Mouse (Mus musculus): ENCODE data around the gene Rbfox2.

The Rbfox2 gene

DNA sequence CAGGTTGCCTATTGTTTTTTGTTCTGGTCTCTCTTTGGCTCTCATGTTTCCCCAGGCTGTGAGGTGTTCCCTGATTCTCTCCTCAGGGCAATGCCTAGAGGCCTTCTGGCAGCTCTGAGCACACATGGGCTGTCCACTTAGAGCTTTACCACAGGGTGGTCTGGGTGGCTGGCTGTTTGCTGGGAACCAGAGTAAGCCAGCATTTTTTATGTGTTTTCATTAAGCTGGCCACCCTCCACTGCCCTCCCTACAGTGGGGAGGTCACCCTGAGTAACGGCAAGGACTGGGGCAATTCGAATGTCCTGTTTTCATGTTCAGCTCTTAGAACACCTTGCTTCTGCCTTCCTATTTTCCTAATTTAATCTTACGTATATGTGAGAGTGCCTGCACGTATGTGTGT, 24.6 kb upstream of the Rbfox2 start:
- no peak for DNase-seq (ENCODE audit: low spot score in 2 of 2)

DNA sequence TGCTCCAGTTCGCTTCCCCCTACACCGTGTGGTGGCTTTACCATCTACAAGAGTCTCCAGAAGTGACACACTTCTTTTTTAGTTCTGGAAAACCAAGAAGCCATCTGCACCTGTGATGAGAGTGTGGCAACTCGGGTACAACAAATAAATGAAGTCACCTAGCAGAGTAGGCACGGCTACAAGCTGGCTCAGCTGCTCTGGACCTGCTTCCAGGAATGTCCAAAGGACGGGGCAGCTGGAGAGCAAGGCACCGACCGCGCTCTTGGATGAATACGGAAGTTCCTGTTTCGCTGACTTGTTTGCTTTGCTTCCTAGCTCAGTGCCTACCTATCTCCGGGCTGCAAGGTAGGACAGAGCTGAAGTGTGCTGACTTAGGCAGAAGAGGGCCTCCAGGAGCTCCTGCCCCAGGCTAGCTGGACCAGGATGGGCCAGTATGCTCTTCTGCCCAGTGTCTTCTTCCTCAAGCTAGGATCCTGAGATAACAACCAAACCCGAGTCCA, 22.9 kb upstream of the Rbfox2 start:
- DNase-seq (ENCODE audit: low spot score in 2 of 2): no peak

DNA sequence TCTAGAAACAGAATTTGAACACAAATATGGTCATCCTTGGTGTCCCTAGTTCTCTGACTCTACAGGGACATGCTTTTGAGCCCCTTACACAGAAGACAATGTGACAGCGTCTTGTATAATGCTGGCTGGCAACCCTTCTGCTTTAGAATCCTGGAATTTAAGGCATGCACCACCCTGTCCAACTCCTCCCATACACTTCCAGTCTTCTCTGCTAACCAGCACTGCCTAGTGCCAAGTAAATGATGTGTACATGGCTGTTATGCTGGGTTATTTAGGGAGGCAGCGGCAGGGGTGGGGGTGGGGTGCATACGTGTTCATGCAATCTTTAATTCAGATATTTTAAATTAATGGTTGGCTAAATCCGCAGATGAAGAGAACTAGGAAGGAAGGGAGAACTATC, 19.6 kb upstream of the Rbfox2 start:
- no peak for DNase-seq (ENCODE audit: low spot score in 2 of 2)

DNA sequence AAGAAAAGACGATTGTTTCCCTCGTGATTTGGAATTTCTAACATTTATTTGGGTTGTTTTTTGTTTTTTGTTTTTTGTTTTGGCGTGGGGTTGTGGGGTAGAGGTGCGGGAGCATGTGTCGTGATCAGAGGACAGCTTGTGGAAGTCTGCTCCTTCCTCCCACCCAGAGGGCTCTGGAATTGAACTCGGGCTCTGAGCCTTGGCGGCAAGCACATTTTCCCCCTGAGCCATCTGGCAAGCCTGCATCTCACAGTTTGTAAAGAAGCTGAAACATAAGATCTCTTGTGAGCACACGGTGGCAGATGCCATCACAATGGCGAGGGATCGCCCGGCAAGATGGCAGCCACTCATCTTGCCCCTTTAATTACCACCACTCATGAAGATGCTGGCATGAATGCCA, 17.6 kb upstream of the Rbfox2 start:
- no peak for DNase-seq (ENCODE audit: low spot score in 2 of 2)

DNA sequence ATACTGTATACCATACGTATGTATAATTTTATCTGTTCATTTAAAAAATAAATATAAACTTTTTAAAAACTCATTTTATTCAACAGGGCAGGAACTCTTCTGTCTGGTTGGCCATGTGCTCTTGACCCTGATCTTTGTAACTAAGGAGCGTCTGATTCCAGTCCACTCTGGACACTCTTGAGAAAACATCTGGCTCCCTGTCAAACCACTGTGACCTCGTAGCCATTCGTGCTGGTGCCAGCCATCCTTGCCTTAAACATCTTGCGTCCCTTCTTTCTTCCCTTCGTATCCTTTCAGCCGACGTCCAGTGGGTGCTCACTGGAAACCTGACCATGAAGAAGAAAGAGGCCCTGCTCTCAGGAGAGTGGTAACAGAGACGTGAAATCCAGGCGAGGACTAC, 16.4 kb upstream of the Rbfox2 start:
- DNase-seq (ENCODE audit: low spot score in 2 of 2): no peak

DNA sequence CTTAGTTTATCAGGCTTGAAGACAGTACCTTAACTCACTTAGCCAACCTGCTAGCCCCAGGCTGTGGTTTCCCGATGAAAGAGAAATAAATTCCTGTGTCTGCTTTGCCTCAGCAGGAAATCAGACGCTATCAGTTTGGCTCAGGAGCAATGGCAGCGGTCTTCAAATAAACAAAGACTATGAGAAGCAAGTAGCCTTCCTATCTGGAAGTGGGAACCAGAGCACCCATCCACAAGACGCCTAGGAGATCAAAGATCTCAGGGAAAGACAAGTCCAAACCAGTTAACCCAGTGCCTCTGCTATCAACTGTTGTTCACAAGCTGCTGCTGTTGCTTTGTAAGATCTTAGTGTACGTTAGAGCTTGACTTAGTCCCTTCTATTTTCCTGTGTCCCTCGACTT, 6.9 kb upstream of the Rbfox2 start:
- no peak for DNase-seq (ENCODE audit: low spot score in 2 of 2)

DNA sequence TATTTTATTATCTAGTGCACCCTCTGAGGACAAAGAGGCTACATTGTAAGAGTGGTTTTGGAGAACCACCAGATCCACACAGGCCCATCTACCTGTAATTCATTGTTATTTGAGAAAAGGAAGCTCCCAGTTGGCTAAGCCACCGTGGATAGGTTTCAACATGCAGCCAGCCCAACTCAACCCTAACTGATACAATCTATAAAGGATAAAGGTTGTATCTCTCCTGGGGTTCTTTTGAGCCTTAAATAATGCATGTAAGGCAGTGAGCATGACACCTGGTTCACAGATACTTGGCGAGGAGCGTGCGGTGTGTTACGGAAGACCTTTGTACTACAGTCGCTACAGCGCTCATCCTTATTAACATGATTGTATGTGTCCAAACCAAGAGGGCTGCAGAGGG, 6.0 kb upstream of the Rbfox2 start:
- DNase-seq (ENCODE audit: low spot score in 2 of 2): no peak

DNA sequence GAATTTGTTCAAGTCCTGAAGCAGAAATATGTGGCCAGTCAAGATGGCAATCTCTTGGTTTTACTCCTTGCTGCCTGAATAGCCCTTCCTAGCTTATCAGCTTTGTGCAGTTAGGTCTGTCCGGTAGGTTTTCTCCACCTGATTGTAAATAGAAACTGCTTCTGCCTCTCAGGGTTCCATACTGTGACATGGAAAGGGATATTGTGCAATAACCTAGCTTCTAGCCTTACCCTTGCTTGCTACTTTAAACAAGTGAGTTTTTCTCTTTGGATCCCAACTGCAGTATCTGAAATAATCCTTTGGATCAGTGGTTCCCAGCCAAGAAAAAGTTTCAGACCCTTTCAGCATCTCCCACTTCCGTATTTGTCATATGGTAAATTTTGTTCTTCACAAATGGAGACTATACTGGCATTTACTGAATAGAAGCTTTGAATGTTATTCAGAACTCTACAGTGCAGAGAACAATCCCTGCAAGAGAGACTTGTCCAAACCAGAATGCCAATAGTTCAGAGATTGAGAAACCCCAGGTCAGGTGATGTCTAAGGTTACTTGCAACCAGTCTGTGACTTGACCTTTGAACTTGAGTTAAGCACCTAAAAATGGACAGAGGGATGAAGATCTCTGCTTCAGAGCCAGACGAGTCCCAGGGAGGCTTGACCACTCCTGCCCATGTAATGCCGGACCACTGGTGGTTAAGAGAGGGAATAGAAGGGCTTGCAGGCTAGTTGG, 1.1 kb upstream of the Rbfox2 start:
- no peak for DNase-seq (ENCODE audit: low spot score in 2 of 2)

DNA sequence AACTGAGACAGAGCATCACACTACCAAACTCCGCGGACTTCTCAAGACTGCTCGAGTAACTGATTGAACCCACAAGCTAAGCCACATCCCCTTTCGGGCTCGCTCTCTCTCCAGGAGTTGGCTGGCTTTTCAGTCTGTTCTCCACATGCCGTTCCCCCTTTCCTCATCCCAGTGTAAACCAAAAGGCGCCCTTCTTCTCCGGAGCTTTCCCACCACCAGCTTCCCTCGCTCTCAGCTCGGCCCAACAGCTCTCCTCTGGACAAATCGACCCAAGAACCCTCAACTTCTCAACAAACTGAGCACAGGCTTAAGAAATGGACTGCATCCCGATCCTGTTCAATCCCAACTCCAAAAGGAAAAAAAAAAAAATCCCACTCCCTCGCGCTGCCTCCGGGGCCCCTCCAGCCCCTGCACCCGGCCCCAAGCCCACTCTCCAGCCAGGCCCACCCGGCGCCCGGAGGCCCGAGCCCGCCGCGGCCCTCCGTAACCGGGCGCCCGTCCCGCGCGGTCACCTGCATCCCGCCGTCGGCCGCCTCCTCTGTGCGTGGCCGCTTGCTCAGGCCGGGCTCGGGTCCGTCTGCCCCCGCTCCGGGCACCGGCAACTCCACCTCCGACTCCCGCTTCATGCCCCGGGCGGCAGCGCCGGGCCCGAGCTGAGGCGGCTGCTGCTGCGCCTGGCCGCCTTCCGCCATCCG, 805 bp downstream of the Rbfox2 start:
- no peak for DNase-seq (ENCODE audit: low spot score in 2 of 2)

DNA sequence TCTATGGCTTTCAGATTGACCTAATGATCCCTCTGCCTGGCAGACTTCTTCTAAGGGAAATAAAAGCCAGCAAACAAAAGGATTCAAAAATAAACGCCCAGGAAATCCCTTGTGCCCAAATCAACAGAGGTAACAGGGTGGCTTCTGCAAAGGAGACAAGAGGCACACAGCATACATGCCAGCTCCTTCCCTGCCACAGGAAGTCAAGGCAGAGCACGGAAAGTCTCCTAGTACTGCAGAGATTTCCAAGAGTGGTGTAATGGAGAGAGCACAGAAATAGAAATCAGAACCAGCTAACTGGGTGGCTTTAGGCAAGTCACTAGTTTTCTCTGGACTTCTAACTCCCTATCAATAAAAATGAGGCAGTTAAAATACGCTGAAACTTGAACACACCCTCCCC, 1.8 kb downstream of the Rbfox2 start:
- no peak for DNase-seq (ENCODE audit: low spot score in 2 of 2)

DNA sequence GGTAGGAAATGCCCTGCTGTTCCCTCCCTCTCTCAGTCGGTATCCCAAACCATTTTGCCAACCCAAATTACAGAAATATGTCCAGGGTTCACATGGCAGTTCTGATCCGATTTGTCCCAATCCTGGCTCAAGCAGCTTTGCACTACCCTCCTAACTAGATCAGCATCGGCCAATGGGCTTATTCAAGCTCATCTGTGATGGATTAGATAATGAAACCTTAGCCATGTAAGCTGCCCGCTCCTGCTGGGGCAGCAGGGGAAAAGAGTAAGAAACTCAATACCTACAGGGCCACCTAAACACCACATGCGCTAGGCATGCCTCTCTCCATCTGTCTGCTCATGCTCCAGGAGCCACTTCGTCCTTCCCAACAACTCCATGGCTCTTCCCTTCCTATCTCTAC, 5.7 kb downstream of the Rbfox2 start:
- DNase-seq (ENCODE audit: low spot score in 2 of 2): no peak

DNA sequence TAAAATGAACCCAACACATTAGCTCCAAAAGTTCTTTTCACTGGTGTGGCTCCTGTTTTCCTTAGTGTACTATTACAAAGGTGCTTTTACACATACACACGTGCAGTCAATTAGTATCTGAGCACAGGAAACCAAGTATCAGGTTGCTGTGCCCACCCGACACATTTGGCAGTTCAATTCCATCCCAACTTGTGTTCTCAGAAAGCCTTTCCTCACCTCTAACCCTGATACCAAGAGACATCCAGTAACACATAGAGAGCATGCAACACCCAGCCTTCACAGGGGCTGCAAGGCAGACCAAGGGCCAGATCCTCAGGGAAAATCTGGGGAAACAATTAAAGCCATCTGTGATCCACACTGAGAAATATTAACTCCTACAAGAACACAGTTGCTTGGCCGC, 8.2 kb downstream of the Rbfox2 start:
- DNase-seq (ENCODE audit: low spot score in 2 of 2): no peak

DNA sequence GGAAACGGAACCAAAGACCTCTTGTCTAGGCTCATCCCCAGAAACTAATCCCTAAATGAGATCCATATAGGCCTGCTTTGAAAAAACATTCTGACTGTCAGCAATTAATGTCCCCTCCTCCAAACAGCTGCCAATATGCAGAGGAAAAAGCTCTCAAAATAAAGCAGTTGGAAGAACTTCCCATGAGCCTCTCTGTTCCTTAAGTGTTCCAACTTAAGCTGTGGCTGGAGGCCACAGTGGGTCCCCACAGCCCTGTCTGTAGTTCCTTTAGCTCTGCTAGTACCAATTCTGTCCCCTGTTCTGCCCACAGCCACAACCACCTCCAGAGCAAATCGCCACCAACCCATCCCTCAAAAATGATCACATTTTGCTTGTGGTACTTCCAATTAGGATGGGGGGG, 10.2 kb downstream of the Rbfox2 start:
- no peak for DNase-seq (ENCODE audit: low spot score in 2 of 2)

DNA sequence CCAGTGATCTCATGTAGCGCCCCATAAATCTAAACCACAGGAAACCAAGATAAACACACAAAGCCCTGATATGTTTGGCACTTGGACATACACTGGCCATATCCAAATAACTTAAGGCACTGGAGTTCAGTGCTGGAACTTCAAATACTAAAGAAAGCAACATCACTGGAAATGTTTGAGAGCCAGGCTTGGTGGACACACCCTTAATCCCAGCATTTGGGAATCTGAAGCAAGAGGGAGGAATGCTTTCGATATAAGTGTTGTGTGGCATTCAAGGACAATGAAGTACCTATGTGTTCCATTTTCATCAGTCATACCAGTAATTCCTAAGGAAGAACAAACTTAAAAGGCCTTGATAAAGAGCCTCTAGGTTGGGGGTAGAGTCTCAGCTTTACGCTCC, 13.3 kb downstream of the Rbfox2 start:
- no peak for DNase-seq (ENCODE audit: low spot score in 2 of 2)

DNA sequence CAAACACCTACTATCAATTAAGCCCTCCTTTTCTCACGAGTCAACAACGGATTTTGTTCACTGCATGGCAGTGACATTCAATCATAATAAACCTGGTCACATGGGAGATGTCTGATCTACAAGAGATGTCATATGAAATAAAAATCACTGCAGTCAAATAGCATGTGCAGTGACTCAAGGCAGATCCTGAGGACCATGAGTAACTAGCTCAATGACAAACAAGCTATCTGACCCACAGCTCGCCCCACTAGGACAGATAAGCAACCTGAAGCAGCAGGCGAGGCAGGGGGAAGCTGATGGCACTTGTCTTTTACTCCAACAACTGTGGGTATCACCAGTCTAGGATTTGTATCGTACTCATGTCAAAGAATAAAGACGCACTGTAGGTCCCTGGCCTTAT, 14.4 kb downstream of the Rbfox2 start:
- DNase-seq (ENCODE audit: low spot score in 2 of 2): no peak

DNA sequence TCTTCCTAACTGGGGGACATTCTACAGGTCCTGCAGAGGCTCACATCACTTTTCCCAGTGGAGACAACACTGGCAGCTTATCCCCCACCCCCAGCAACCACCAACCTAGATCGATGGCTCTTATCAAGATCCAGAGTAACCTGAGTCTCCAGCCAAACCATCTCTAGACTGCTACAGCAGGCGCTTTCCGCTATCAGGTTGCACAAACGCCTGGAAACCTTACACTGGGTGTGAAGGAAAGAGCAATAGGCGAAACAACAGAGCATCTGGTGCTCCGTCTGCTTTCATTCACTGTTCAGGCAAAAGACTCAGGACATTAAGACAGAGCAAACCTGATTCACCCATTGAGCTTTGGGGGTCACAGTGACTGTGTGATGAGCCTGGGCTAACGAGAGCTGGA, 15.3 kb downstream of the Rbfox2 start:
- DNase-seq (ENCODE audit: low spot score in 2 of 2): no peak

DNA sequence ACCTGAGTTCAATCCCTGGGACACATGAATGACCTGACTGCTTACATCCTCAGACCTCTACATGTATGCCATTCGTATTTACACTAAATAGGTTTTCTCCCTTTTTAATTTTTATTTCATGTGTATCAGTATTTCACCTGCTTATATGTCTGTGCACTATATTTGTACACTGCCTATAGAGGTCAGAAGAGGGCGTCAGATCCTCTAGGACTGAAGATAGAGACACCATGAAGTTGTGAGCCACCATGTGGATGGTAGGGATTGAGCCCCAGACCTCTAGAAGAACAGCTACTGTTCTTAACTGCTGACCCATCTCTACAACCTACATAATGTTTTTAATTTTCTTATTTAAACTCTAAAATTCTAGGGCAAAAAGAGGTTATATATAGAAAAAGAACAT, 16.5 kb downstream of the Rbfox2 start:
- no peak for DNase-seq (ENCODE audit: low spot score in 2 of 2)

DNA sequence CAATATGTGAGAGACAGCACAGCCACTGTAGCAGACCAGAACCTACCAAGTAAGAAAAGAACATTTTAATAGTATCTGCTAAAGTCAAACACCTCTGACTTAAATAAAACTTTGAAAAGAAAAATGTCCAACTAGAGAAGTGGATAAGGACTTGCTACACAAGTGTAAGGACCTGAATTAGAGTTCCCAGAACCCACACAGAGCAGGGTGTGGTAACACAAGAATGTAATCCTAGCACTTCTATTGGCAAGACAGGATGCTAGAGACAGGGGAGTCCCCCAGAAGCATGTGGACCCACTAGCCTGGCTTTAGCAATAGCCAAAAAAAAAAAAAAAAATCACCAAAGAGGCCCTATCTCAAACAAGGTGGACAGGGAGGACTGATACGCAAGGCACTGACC, 26.7 kb downstream of the Rbfox2 start:
- DNase-seq (ENCODE audit: low spot score in 2 of 2): no peak

DNA sequence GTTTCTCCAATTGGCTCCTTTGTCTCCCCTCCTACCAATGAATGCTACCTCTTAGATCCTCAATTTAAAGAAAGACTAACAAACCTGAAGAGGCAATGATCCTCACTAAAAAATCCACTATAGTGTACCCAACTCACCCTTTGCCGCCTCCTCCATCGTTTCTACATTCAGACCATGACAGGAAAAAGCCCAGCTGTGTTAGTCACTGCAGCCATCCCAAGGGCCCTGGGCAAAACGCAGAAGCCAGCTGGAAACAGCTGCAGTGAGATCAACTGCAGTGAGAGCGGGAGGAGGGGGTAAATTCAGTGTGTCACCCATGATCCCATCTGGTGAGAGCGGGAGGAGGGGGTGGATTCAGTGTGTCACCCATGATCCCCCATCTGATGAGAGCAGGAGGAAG, 28.0 kb downstream of the Rbfox2 start:
- DNase-seq (ENCODE audit: low spot score in 2 of 2): no peak

DNA sequence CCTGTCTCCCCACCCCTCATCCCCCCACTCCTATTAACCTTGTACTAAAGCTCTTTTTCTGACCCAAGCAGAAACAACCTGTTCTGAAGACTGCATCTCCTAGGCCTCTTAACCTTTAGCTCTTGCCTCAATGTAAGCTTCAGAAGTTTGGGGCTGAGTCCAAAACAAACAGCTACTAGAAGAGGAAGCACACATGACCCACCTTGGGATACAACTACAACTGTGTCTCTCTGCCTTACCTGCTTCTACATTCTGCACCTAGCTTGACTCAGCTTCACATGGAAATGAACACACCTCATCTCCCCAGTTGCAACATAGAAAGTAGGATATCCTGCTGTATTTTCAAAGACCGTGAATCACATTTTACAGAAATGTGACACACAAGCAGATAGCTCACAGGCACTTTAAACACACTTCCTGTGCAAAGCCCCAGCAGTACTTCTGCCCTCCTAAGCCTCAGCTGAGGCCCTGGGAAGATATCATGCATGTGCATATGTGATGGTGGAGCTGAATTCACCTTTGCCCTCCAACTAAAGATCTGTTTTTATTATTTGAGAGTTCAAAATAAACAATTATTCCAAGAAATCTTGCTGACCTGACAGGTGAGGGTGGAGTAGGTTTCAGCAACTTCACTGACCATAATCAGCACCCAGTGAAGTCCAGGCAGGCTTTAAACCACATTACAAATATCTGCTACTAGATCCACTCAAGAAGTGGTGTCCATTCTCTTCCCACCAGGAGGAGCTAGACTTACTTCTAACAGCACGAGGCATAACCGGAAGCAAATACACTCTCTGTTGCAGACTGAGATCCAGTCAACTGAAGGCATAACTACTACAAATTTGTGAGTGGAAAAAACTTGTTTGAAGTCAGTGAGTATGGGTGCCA, 29.7 kb downstream of the Rbfox2 start:
- DNase-seq (ENCODE audit: low spot score in 2 of 2): no peak

DNA sequence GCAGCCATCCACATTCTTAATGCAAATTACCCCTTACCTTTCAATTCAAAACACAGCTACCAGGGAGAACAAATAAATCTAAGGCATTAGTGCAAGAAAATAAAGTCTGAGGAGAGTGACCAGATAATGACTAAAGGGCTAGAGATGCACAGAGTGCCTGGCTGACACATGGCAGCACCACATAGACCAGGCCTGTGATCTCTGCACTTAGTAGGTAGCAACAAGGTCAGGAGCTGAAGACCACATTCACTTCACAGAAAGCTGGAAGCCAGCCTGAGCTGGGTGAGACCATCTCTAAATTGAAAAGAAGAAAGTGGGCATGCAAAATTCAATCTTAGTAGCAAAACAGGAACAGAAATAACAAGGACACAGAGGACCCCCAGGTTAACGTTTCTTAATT, 30.5 kb downstream of the Rbfox2 start:
- no peak for DNase-seq (ENCODE audit: low spot score in 2 of 2)

DNA sequence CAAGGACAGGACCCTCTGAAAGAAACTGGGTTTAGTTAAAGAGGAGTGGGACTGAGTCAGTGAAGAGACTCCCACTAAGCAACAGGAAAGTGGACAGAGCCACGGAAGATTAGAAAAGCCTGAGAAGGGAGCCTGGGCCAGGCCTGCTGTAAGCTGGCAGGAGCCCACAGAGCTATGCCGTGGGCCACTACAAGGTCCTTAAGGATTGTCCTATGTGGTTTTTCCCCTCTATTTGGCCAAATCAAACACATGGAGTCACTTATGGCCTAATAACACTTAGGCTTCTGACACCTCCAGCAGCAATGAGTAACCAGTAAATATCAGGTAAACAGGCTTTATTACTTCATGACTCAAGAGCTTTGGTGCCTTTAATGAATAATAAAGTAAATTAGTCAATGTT, 31.2 kb downstream of the Rbfox2 start:
- no peak for DNase-seq (ENCODE audit: low spot score in 2 of 2)

DNA sequence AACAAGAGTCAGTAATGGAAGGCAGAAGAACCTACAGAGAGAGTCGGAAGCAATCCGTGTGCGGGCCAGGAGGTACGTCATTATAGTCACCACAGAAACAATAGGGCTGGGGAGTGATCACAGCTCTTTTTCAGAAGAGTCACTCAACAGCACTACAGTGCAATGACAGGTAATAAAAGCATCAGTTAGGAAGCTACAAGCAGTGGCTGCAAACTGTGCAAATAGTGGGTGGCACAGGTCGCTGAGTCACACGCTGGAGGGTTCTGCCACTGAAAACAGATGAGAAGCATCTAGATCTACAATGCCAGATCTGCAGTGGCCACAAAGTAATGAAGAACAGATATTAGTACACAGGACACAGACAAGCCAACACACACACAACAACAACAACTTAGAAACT, 32.9 kb downstream of the Rbfox2 start:
- DNase-seq (ENCODE audit: low spot score in 2 of 2): no peak
